Mouse (Mus musculus) myocyte (in vitro differentiated cells): ENCODE data around the gene Fbxo10. TPM values are rescaled to one million over a fixed set of nuclear protein-coding genes. Genes with fewer than 3 reads are reported as not detected.

Experiments used
- H3K27me3 ChIP-seq: one replicate; pipeline ENCODE4 v1.6.1; 2011; ENCODE audit not compliant: control insufficient read depth, insufficient read depth, insufficient read length
- H3K36me3 ChIP-seq: one replicate; pipeline ENCODE4 v1.6.1; 2011; ENCODE audit not compliant: control insufficient read depth, insufficient read depth
- H3K4me2 ChIP-seq: one replicate; pipeline ENCODE4 v1.6.1; 2011; ENCODE audit warnings: low read depth, control low read depth
- H3K4me3 ChIP-seq: one replicate; pipeline ENCODE4 v1.5.1; 2011; ENCODE audit warnings: mild to moderate bottlenecking, control low read depth, moderate library complexity
- H3K79me2 ChIP-seq: one replicate; pipeline ENCODE4 v1.6.1; 2011; ENCODE audit not compliant: control insufficient read depth, insufficient read depth
- H3ac ChIP-seq: one replicate; pipeline ENCODE4 v1.6.1; 2011; ENCODE audit not compliant: control insufficient read depth, insufficient read length
- CEBPB ChIP-seq: IDR thresholded peaks from 2 replicates; pipeline ENCODE4 v1.6.1; 2011; ENCODE audit warnings: mild to moderate bottlenecking, moderate library complexity; ENCODE audit not compliant: poor library complexity, insufficient read depth, severe bottlenecking
- E2F4 ChIP-seq: IDR thresholded peaks from one replicate; pipeline ENCODE4 v1.6.1; 2011; ENCODE audit warnings: mild to moderate bottlenecking, control low read depth, moderate library complexity; ENCODE audit not compliant: insufficient read depth
- MAX ChIP-seq: IDR thresholded peaks from one replicate; pipeline ENCODE4 v1.6.1; 2011; ENCODE audit warnings: low read depth, mild to moderate bottlenecking, control low read depth
- MYOD1 ChIP-seq, 3 experiments: IDR thresholded peaks; one replicate each; pipeline ENCODE4 v1.6.1; 2011; ENCODE audit warnings: control low read depth in 2 of 3, low read depth in 2 of 3, mild to moderate bottlenecking in 2 of 3, moderate library complexity in 1 of 3; ENCODE audit not compliant: insufficient read length in 2 of 3, control insufficient read depth in 1 of 3
- MYOG ChIP-seq, 3 experiments: IDR thresholded peaks; one replicate each; pipeline ENCODE4 v1.6.1; 2011; ENCODE audit warnings: control low read depth in 2 of 3, low read depth in 2 of 3, mild to moderate bottlenecking in 2 of 3; ENCODE audit not compliant: insufficient read length in 2 of 3, control insufficient read depth in 1 of 3, insufficient read depth in 1 of 3
- POLR2A ChIP-seq: IDR thresholded peaks from one replicate; pipeline ENCODE4 v1.6.1; 2011; ENCODE audit warnings: low read depth, mild to moderate bottlenecking, control low read depth, moderate library complexity; ENCODE audit not compliant: insufficient read length
- POLR2AphosphoS2 ChIP-seq: IDR thresholded peaks from one replicate; pipeline ENCODE4 v1.6.1; 2011; ENCODE audit warnings: low read depth, control low read depth; ENCODE audit not compliant: insufficient read length
- REST ChIP-seq: IDR thresholded peaks from one replicate; pipeline ENCODE4 v1.6.1; 2011; ENCODE audit warnings: mild to moderate bottlenecking, control low read depth, moderate library complexity; ENCODE audit not compliant: insufficient read depth, insufficient read length
- SRF ChIP-seq: IDR thresholded peaks from one replicate; pipeline ENCODE4 v1.6.1; 2011; ENCODE audit warnings: low read depth; ENCODE audit not compliant: control insufficient read depth, insufficient read length
- TCF12 ChIP-seq: IDR thresholded peaks from one replicate; pipeline ENCODE4 v1.6.1; 2011; ENCODE audit warnings: mild to moderate bottlenecking, control low read depth; ENCODE audit not compliant: poor library complexity, insufficient read depth, severe bottlenecking
- TCF3 ChIP-seq: IDR thresholded peaks from one replicate; pipeline ENCODE4 v1.6.1; 2011; ENCODE audit warnings: low read depth, control low read depth; ENCODE audit not compliant: insufficient read length
- USF1 ChIP-seq: IDR thresholded peaks from one replicate; pipeline ENCODE4 v1.6.1; 2011; ENCODE audit warnings: low read depth, mild to moderate bottlenecking, control low read depth, moderate library complexity
- polyA plus RNA-seq: library from polyadenylated mRNA; unstranded; fragments of >200 nt; fragmentation: generic; extraction: Trizol; gene quantifications from one replicate; pipeline ENCODE4 v1.2.1, GENCODE M21; 2012; ENCODE audit warnings: missing spikeins

The Fbxo10 gene
- polyA plus RNA-seq, 1 experiment: 7.8 TPM

GRCm38 (mm10) chr4:45054862-45055261 lies 29.5 kb downstream of the Fbxo10 start:
- no peak overlapping the region for H3K4me2 ChIP-seq
- no peaks in the 10 kb centered on the region for H3K36me3 ChIP-seq
- H3ac ChIP-seq: no peak overlapping the region
- H3K4me3 ChIP-seq: no peak overlapping the region
- H3K27me3 ChIP-seq: no peaks in the 10 kb centered on the region
- TF ChIP-seq MYOG (IDR thresholded peaks at IDR 0.05; ENCODE audit: control insufficient read depth in 1 of 3, insufficient read depth in 1 of 3, insufficient read length in 2 of 3, low read depth in 2 of 3): no peak
- TF ChIP-seq USF1: no peak
- no peak for TF ChIP-seq TCF12
- no peak for TF ChIP-seq TCF3
- no peak for TF ChIP-seq SRF
- no peak for TF ChIP-seq MYOD1 (IDR thresholded peaks at IDR 0.05; ENCODE audit: control insufficient read depth in 1 of 3, insufficient read length in 2 of 3, low read depth in 2 of 3)
- TF ChIP-seq POLR2A: no peak
- no peak for TF ChIP-seq CEBPB
- no peak for TF ChIP-seq POLR2AphosphoS2
- no peak for TF ChIP-seq E2F4
- no peak for TF ChIP-seq MAX
- no peaks in the 10 kb centered on the region for H3K79me2 ChIP-seq

GRCm38 (mm10) chr4:45047956-45048355 lies 36.4 kb downstream of the Fbxo10 start:
- no peaks in the 10 kb centered on the region for H3K27me3 ChIP-seq
- TF ChIP-seq E2F4 (no peak), TCF12 (no peak), POLR2A (no peak), MYOG (IDR thresholded peaks at IDR 0.05; ENCODE audit: control insufficient read depth in 1 of 3, insufficient read depth in 1 of 3, insufficient read length in 2 of 3, low read depth in 2 of 3) (no peak), TCF3 (no peak), CEBPB (no peak), MYOD1 (IDR thresholded peaks at IDR 0.05; ENCODE audit: control insufficient read depth in 1 of 3, insufficient read length in 2 of 3, low read depth in 2 of 3) (no peak), MAX (no peak), REST (no peak), SRF (no peak), USF1 (no peak), POLR2AphosphoS2 (no peak)
- H3K4me2 ChIP-seq: no peak overlapping the region
- no peak overlapping the region for H3ac ChIP-seq
- H3K79me2 ChIP-seq: no peaks in the 10 kb centered on the region
- H3K4me3 ChIP-seq: no peak overlapping the region
- H3K36me3 ChIP-seq: no peaks in the 10 kb centered on the region

GRCm38 (mm10) chr4:45047286-45047887 lies 37.0 kb downstream of the Fbxo10 start:
- Histone ChIP-seq H3K79me2 (no peaks in the 10 kb centered on the region), H3K4me3 (no peak overlapping the region), H3K4me2 (no peak overlapping the region), H3ac (no peak overlapping the region), H3K27me3 (no peaks in the 10 kb centered on the region), H3K36me3 (no peaks in the 10 kb centered on the region)
- no peak for TF ChIP-seq TCF3
- no peak for TF ChIP-seq E2F4
- TF ChIP-seq TCF12: no peak
- TF ChIP-seq POLR2A: no peak
- TF ChIP-seq MYOG (IDR thresholded peaks at IDR 0.05; ENCODE audit: control insufficient read depth in 1 of 3, insufficient read depth in 1 of 3, insufficient read length in 2 of 3, low read depth in 2 of 3): no peak
- no peak for TF ChIP-seq MAX
- TF ChIP-seq CEBPB: no peak
- no peak for TF ChIP-seq POLR2AphosphoS2
- no peak for TF ChIP-seq REST
- TF ChIP-seq USF1: no peak
- no peak for TF ChIP-seq SRF
- TF ChIP-seq MYOD1 (IDR thresholded peaks at IDR 0.05; ENCODE audit: control insufficient read depth in 1 of 3, insufficient read length in 2 of 3, low read depth in 2 of 3): no peak

GRCm38 (mm10) chr4:45046679-45047078 lies 37.7 kb downstream of the Fbxo10 start:
- Histone ChIP-seq H3K36me3 (no peaks in the 10 kb centered on the region), H3ac (no peak overlapping the region), H3K4me2 (no peak overlapping the region), H3K79me2 (no peaks in the 10 kb centered on the region), H3K4me3 (no peak overlapping the region), H3K27me3 (no peaks in the 10 kb centered on the region)
- TF ChIP-seq E2F4: no peak
- TF ChIP-seq POLR2A: no peak
- TF ChIP-seq SRF: no peak
- TF ChIP-seq MYOG (IDR thresholded peaks at IDR 0.05; ENCODE audit: control insufficient read depth in 1 of 3, insufficient read depth in 1 of 3, insufficient read length in 2 of 3, low read depth in 2 of 3): no peak
- no peak for TF ChIP-seq REST
- TF ChIP-seq TCF3: no peak
- TF ChIP-seq TCF12: no peak
- TF ChIP-seq CEBPB: no peak
- TF ChIP-seq MYOD1 (IDR thresholded peaks at IDR 0.05; ENCODE audit: control insufficient read depth in 1 of 3, insufficient read length in 2 of 3, low read depth in 2 of 3): no peak
- no peak for TF ChIP-seq POLR2AphosphoS2
